Mouse (Mus musculus): ENCODE results near the gene Cxcl1. TPM values are rescaled to one million over a fixed set of nuclear protein-coding genes. Genes with fewer than 3 reads are reported as not detected.

Gene Cxcl1
- polyA plus RNA-seq, 1 experiment from 2014 or later: 0.75 TPM

- Histone ChIP-seq H3K4me1 (ENCODE audit: insufficient read depth, low read length) (peaks cover 13% of the 10 kb centered on the region; the same call in 1 of the 2 replicates), H3K27ac (ENCODE audit: low read length) (no peak overlapping the region), H3K9me3 (ENCODE audit: low read length) (no peaks in the 10 kb centered on the region), H3K4me2 (replicated peaks; ENCODE audit: low read depth, low read length) (no peak overlapping the region), H3K4me3 (ENCODE audit: low read length) (no peak overlapping the region), H3K9ac (replicated peaks; ENCODE audit: low read length) (no peak overlapping the region), H3K36me3 (ENCODE audit: insufficient read depth, low read length) (no peaks in the 10 kb centered on the region), H3K27me3 (ENCODE audit: insufficient read depth, low read length) (no peaks in the 10 kb centered on the region)
- no peak for ATAC-seq (ENCODE audit: low FRiP score, low TSS enrichment)
- 87% methylated on average over 5 of the region's 5 CpGs for WGBS
Observed at GRCm38 (mm10) chr5:90881682-90882081, 9.4 kb upstream of the Cxcl1 start.

GRCm38 (mm10) chr5:90882146-90882545 is 8.9 kb upstream of the Cxcl1 start:
- no peaks in the 10 kb centered on the region for H3K36me3 ChIP-seq (ENCODE audit: insufficient read depth, low read length)
- H3K27me3 ChIP-seq (ENCODE audit: insufficient read depth, low read length): no peaks in the 10 kb centered on the region
- 88% methylated on average over 5 of the region's 5 CpGs for WGBS
- peaks cover 13% of the 10 kb centered on the region; the same call in 1 of the 2 replicates for H3K4me1 ChIP-seq (ENCODE audit: insufficient read depth, low read length)
- no peak overlapping the region for H3K27ac ChIP-seq (ENCODE audit: low read length)
- no peak for ATAC-seq (ENCODE audit: low FRiP score, low TSS enrichment)
- no peak overlapping the region for H3K4me3 ChIP-seq (ENCODE audit: low read length)
- H3K9ac ChIP-seq (replicated peaks; ENCODE audit: low read length): no peak overlapping the region
- H3K4me2 ChIP-seq (replicated peaks; ENCODE audit: low read depth, low read length): no peak overlapping the region
- no peaks in the 10 kb centered on the region for H3K9me3 ChIP-seq (ENCODE audit: low read length)

GRCm38 (mm10) chr5:90884628-90885242 is 6.3 kb upstream of the Cxcl1 start:
- Histone ChIP-seq H3K4me2 (replicated peaks; ENCODE audit: low read depth, low read length) (no peak overlapping the region), H3K27ac (ENCODE audit: low read length) (no peak overlapping the region; the same call in 1 of the 2 replicates), H3K4me3 (ENCODE audit: low read length) (no peak overlapping the region), H3K27me3 (ENCODE audit: insufficient read depth, low read length) (no peaks in the 10 kb centered on the region), H3K9me3 (ENCODE audit: low read length) (no peaks in the 10 kb centered on the region), H3K4me1 (ENCODE audit: insufficient read depth, low read length) (peaks cover 13% of the 10 kb centered on the region; the same call in 1 of the 2 replicates), H3K9ac (replicated peaks; ENCODE audit: low read length) (no peak overlapping the region), H3K36me3 (ENCODE audit: insufficient read depth, low read length) (no peaks in the 10 kb centered on the region)
- ATAC-seq (ENCODE audit: low FRiP score, low TSS enrichment): no peak
- 49% methylated on average over 2 of the region's 2 CpGs for WGBS

DNA sequence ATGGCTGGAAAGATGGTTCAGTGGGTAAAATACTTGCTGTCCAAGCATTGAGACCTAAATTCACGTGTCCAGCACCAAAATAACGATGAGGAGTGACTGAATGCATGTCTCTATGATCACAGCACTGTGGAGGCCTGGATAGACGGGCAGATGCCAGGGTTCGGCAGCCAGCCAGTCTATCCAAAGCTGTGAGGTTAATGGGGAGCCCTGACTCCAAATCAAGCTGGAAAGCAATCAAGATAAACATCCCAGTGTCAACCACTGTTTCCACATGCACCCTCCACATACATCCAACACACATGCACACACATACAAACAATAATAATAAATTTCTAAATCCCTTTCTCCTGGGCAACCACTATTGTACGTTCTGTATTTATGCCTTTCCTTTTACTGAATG is 2.4 kb upstream of the Cxcl1 start:
- no peak overlapping the region for H3K4me2 ChIP-seq (replicated peaks; ENCODE audit: low read depth, low read length)
- no peaks in the 10 kb centered on the region for H3K36me3 ChIP-seq (ENCODE audit: insufficient read depth, low read length)
- no peak overlapping the region for H3K9ac ChIP-seq (replicated peaks; ENCODE audit: low read length)
- no peak overlapping the region for H3K4me3 ChIP-seq (ENCODE audit: low read length)
- no peak for ATAC-seq (ENCODE audit: low FRiP score, low TSS enrichment)
- peaks cover 12% of the 10 kb centered on the region; the same call in 1 of the 2 replicates for H3K4me1 ChIP-seq (ENCODE audit: insufficient read depth, low read length)
- no peaks in the 10 kb centered on the region for H3K9me3 ChIP-seq (ENCODE audit: low read length)
- no peaks in the 10 kb centered on the region for H3K27me3 ChIP-seq (ENCODE audit: insufficient read depth, low read length)
- 75% methylated on average over 5 of the region's 5 CpGs for WGBS
- H3K27ac ChIP-seq (ENCODE audit: low read length): no peak overlapping the region

DNA sequence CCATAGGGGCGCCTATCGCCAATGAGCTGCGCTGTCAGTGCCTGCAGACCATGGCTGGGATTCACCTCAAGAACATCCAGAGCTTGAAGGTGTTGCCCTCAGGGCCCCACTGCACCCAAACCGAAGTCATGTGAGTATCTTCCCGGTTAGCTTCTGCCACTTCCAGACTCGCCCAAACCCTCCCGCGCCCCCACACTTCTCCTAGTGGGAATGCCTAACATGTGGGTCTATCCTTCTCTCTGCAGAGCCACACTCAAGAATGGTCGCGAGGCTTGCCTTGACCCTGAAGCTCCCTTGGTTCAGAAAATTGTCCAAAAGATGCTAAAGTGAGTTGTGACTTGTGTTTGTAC is 398 bp downstream of the Cxcl1 start:
- WGBS: 17% methylated on average over 10 of the region's 10 CpGs
- Histone ChIP-seq H3K9ac (replicated peaks; ENCODE audit: low read length) (peak overlapping the region; percentile 69), H3K4me1 (ENCODE audit: insufficient read depth, low read length) (peaks cover 6% of the 10 kb centered on the region; the same call in 1 of the 2 replicates), H3K27me3 (ENCODE audit: insufficient read depth, low read length) (no peaks in the 10 kb centered on the region), H3K9me3 (ENCODE audit: low read length) (no peaks in the 10 kb centered on the region), H3K27ac (ENCODE audit: low read length) (peak overlapping the region; percentile 12; the same call in 1 of the 2 replicates), H3K4me2 (replicated peaks; ENCODE audit: low read depth, low read length) (peak overlapping the region; percentile 77), H3K36me3 (ENCODE audit: insufficient read depth, low read length) (no peaks in the 10 kb centered on the region), H3K4me3 (ENCODE audit: low read length) (peak overlapping the region; percentile 54)
- no peak; the same call in 1 of the 2 replicates for ATAC-seq (ENCODE audit: low FRiP score, low TSS enrichment)

- no peak overlapping the region for H3K27ac ChIP-seq (ENCODE audit: low read length)
- peaks cover 6% of the 10 kb centered on the region; the same call in 1 of the 2 replicates for H3K4me1 ChIP-seq (ENCODE audit: insufficient read depth, low read length)
- H3K4me3 ChIP-seq (ENCODE audit: low read length): no peak overlapping the region
- WGBS: 70% methylated on average over 8 of the region's 8 CpGs
- H3K4me2 ChIP-seq (replicated peaks; ENCODE audit: low read depth, low read length): no peak overlapping the region
- H3K9ac ChIP-seq (replicated peaks; ENCODE audit: low read length): no peak overlapping the region
- H3K9me3 ChIP-seq (ENCODE audit: low read length): no peaks in the 10 kb centered on the region
- H3K36me3 ChIP-seq (ENCODE audit: insufficient read depth, low read length): no peaks in the 10 kb centered on the region
- no peak for ATAC-seq (ENCODE audit: low FRiP score, low TSS enrichment)
- no peaks in the 10 kb centered on the region for H3K27me3 ChIP-seq (ENCODE audit: insufficient read depth, low read length)
Observed at GRCm38 (mm10) chr5:90894231-90894630, 3.2 kb downstream of the Cxcl1 start.

GRCm38 (mm10) chr5:90897429-90897828 is 6.4 kb downstream of the Cxcl1 start:
- H3K36me3 ChIP-seq (ENCODE audit: insufficient read depth, low read length): no peaks in the 10 kb centered on the region
- H3K4me2 ChIP-seq (replicated peaks; ENCODE audit: low read depth, low read length): no peak overlapping the region
- H3K4me3 ChIP-seq (ENCODE audit: low read length): no peak overlapping the region
- 77% methylated on average over 3 of the region's 3 CpGs for WGBS
- no peaks in the 10 kb centered on the region for H3K27me3 ChIP-seq (ENCODE audit: insufficient read depth, low read length)
- H3K9me3 ChIP-seq (ENCODE audit: low read length): no peaks in the 10 kb centered on the region
- no peak for ATAC-seq (ENCODE audit: low FRiP score, low TSS enrichment)
- H3K27ac ChIP-seq (ENCODE audit: low read length): no peak overlapping the region
- no peaks in the 10 kb centered on the region for H3K4me1 ChIP-seq (ENCODE audit: insufficient read depth, low read length)
- no peak overlapping the region for H3K9ac ChIP-seq (replicated peaks; ENCODE audit: low read length)

- H3K36me3 ChIP-seq (ENCODE audit: insufficient read depth, low read length): no peaks in the 10 kb centered on the region
- H3K4me3 ChIP-seq (ENCODE audit: low read length): no peak overlapping the region
- 0 out of 2 replicates have a peak, but pooled peaks cover 7% of the 10 kb centered on the region for H3K27me3 ChIP-seq (ENCODE audit: insufficient read depth, low read length)
- WGBS: 90% methylated on average over 5 of the region's 5 CpGs
- no peak overlapping the region for H3K27ac ChIP-seq (ENCODE audit: low read length)
- H3K4me1 ChIP-seq (ENCODE audit: insufficient read depth, low read length): peaks cover 8% of the 10 kb centered on the region
- H3K9ac ChIP-seq (replicated peaks; ENCODE audit: low read length): no peak overlapping the region
- no peak for ATAC-seq (ENCODE audit: low FRiP score, low TSS enrichment)
- no peaks in the 10 kb centered on the region for H3K9me3 ChIP-seq (ENCODE audit: low read length)
- no peak overlapping the region for H3K4me2 ChIP-seq (replicated peaks; ENCODE audit: low read depth, low read length)
Observed at GRCm38 (mm10) chr5:90899308-90899707, 8.3 kb downstream of the Cxcl1 start.

GRCm38 (mm10) chr5:90900147-90900546 is 9.1 kb downstream of the Cxcl1 start:
- no peak for ATAC-seq (ENCODE audit: low FRiP score, low TSS enrichment)
- Histone ChIP-seq H3K4me3 (ENCODE audit: low read length) (no peak overlapping the region), H3K4me1 (ENCODE audit: insufficient read depth, low read length) (peaks cover 8% of the 10 kb centered on the region), H3K9me3 (ENCODE audit: low read length) (no peaks in the 10 kb centered on the region), H3K4me2 (replicated peaks; ENCODE audit: low read depth, low read length) (no peak overlapping the region), H3K27me3 (ENCODE audit: insufficient read depth, low read length) (peaks cover 14% of the 10 kb centered on the region), H3K36me3 (ENCODE audit: insufficient read depth, low read length) (no peaks in the 10 kb centered on the region), H3K9ac (replicated peaks; ENCODE audit: low read length) (no peak overlapping the region), H3K27ac (ENCODE audit: low read length) (no peak overlapping the region)
- 54% methylated on average over 7 of the region's 7 CpGs for WGBS

- no peak overlapping the region for H3K4me3 ChIP-seq (ENCODE audit: low read length)
- 77% methylated on average over 7 of the region's 7 CpGs for WGBS
Observed at GRCm38 (mm10) chr5:90900688-90901087, 9.6 kb downstream of the Cxcl1 start.

More at GRCm38 (mm10) chr5:90900688-90901087, 9.6 kb downstream of the Cxcl1 start:
- H3K27me3 ChIP-seq (ENCODE audit: insufficient read depth, low read length): peaks cover 14% of the 10 kb centered on the region
- peaks cover 8% of the 10 kb centered on the region for H3K4me1 ChIP-seq (ENCODE audit: insufficient read depth, low read length)
- no peaks in the 10 kb centered on the region for H3K9me3 ChIP-seq (ENCODE audit: low read length)
- ATAC-seq (ENCODE audit: low FRiP score, low TSS enrichment): no peak
- H3K4me2 ChIP-seq (replicated peaks; ENCODE audit: low read depth, low read length): no peak overlapping the region
- H3K36me3 ChIP-seq (ENCODE audit: insufficient read depth, low read length): no peaks in the 10 kb centered on the region
- no peak overlapping the region for H3K9ac ChIP-seq (replicated peaks; ENCODE audit: low read length)
- H3K27ac ChIP-seq (ENCODE audit: low read length): no peak overlapping the region
